ENCODE assay signal across 8 mouse cellular contexts in genomic region chr11:52098398-52098946, GRCm38 (mm10). TPM values are rescaled to one million over a fixed set of nuclear protein-coding genes. Genes with fewer than 3 reads are reported as not detected.
DNase-seq lines count a peak whose midpoint lies in the region; ATAC-seq lines count a peak whose summit lies in the region.

Gene Ppp2ca, plus strand, starts transcription at chr11:52098681.

- ATAC-seq in forebrain, embryonic 14.5 days: peak; percentile 98
- peak; percentile 98 for ATAC-seq in neural tube, embryonic 15.5 days (ENCODE audit: low FRiP score)

- no peaks in the 10 kb centered on the region for H3K27me3 ChIP-seq in forebrain, embryonic 14.5 days (replicated peaks; ENCODE audit: control insufficient read depth, insufficient read depth, low read length)
- no peaks in the 10 kb centered on the region for H3K27me3 ChIP-seq in neural tube, embryonic 15.5 days (replicated peaks)

- H3K4me1 ChIP-seq in forebrain, embryonic 14.5 days (ENCODE audit: control insufficient read depth, insufficient read depth, low read length): peaks cover 21% of the 10 kb centered on the region
- peaks cover 37% of the 10 kb centered on the region for H3K4me1 ChIP-seq in neural tube, embryonic 15.5 days

- peak within 1 kb of the TSS; percentile 98 for H3K4me3 ChIP-seq in forebrain, embryonic 14.5 days (ENCODE audit: low read depth, low read length)
- peak within 1 kb of the TSS; percentile 86 for H3K4me3 ChIP-seq in neural tube, embryonic 15.5 days (replicated peaks)

- intact Hi-C loops in heart, postnatal 14 days (cut with DNase I): loop anchor here (5.0 kb wide), 1 partner anchor 96 kb away; the partner anchor contains the start of genes Cdkl3 and Ube2b

- peak within 1 kb of the TSS; percentile 98 for H3K9ac ChIP-seq in forebrain, embryonic 14.5 days (ENCODE audit: low read length)
- peak within 1 kb of the TSS; percentile 94 for H3K9ac ChIP-seq in neural tube, embryonic 15.5 days (replicated peaks)

- peak; percentile 99 for DNase-seq in ES-CJ7 (ENCODE audit: low read depth, low spot score)
- peak; percentile 99 for DNase-seq in cerebellum, adult 11 months
- DNase-seq in forebrain, embryonic 14.5 days (ENCODE audit: low spot score): peak; percentile 100
- peak; percentile 98 for DNase-seq in heart, postnatal 14 days
- peak; percentile 99 for DNase-seq in layer of hippocampus, adult 11-12 months (ENCODE audit: low spot score)
- peak; percentile 99 for DNase-seq in lung, adult 18-20 months
- DNase-seq in testis, postnatal 14 days (ENCODE audit: low spot score): peak; percentile 98

- H3K27ac ChIP-seq in forebrain, embryonic 14.5 days (ENCODE audit: low read depth, low read length): peak within 1 kb of the TSS; percentile 99
- H3K27ac ChIP-seq in neural tube, embryonic 15.5 days (replicated peaks): peak within 1 kb of the TSS; percentile 99

- no peaks in the 10 kb centered on the region for H3K36me3 ChIP-seq in forebrain, embryonic 14.5 days (ENCODE audit: control insufficient read depth, insufficient read depth, low read length)
- no peaks in the 10 kb centered on the region for H3K36me3 ChIP-seq in neural tube, embryonic 15.5 days

- WGBS in forebrain, embryonic 14.5 days: under 1% methylated on average over 49 of the region's 53 CpGs
- WGBS in neural tube, embryonic 15.5 days: under 1% methylated on average over 52 of the region's 53 CpGs

- H3K9me3 ChIP-seq in forebrain, embryonic 14.5 days (replicated peaks; ENCODE audit: control insufficient read depth, low read length): no peaks in the 10 kb centered on the region
- no peaks in the 10 kb centered on the region for H3K9me3 ChIP-seq in neural tube, embryonic 15.5 days (replicated peaks)

- peak within 1 kb of the TSS; percentile 80 for H3K4me2 ChIP-seq in forebrain, embryonic 14.5 days (ENCODE audit: low read length)
- H3K4me2 ChIP-seq in neural tube, embryonic 15.5 days: peak within 1 kb of the TSS; percentile 91

RNA-seq across cellular contexts. Expression of gene Ppp2ca, which starts in this region (rescaled TPM):
- polyA plus RNA-seq in forebrain, embryonic 14.5 days (2014; fragmentation: Nextera tagmentation; extraction: Ambion mirVana): 137 and 140 TPM in 2 replicates
- total RNA-seq in heart, postnatal 14 days (2021): 10 to 100 TPM; 55.4 to 60.4 TPM
- polyA plus RNA-seq in neural tube, embryonic 15.5 days (2015; fragmentation: Nextera tagmentation; extraction: Ambion mirVana): 128 and 130 TPM in 2 replicates

Comparison
In these comparisons a context has a peak if more than half of its experiments do, and no peak if none do; other contexts are left out.
1. Peak in every context shown above with its lines: DNase-seq, ATAC-seq, H3K4me3 ChIP-seq and H3K27ac ChIP-seq.